ENCODE assay signal across 31 mouse cellular contexts in genomic region chr5:21363343-21363742, GRCm38 (mm10).
"Had no signal": no experiment of that assay in that cellular context is flagged by ENCODE, and none has a peak within 500 bp of the region (broad histone marks: within the 10 kb centered on the region; RNA-seq: fewer than 3 reads in every experiment).

No protein-coding gene starts in this region.

- H3K4me2 ChIP-seq: limb, embryonic 12.5 days; limb, embryonic 13.5 days; limb, embryonic 15.5 days; liver, embryonic 11.5 days; liver, embryonic 12.5 days; liver, embryonic 13.5 days; liver, embryonic 15.5 days; lung, embryonic 14.5 days; lung, embryonic 15.5 days; midbrain, embryonic 11.5 days; midbrain, embryonic 12.5 days; midbrain, embryonic 13.5 days; midbrain, embryonic 15.5 days; neural tube, embryonic 12.5 days; neural tube, embryonic 13.5 days had no signal

- H3K27me3 ChIP-seq: limb, embryonic 12.5 days; limb, embryonic 13.5 days; limb, embryonic 15.5 days; liver, embryonic 12.5 days; liver, embryonic 13.5 days; liver, embryonic 15.5 days; lung, embryonic 15.5 days; megakaryocyte, embryonic 14.5 days; midbrain, embryonic 12.5 days; midbrain, embryonic 13.5 days; midbrain, embryonic 15.5 days; neural tube, embryonic 12.5 days; neural tube, embryonic 13.5 days had no signal

- DNase-seq: left cerebral cortex, postnatal 4 days; liver, embryonic 13.5 days; liver, postnatal 0 days; lung, adult 18-20 months; lung, adult 2 months; lung, embryonic 14.5 days; lung, postnatal 10 days; lung, postnatal 14 days; lung, postnatal 36 days; lung, postnatal 4 days had no signal

- H3K4me1 ChIP-seq: limb, embryonic 10.5 days; limb, embryonic 12.5 days; limb, embryonic 13.5 days; limb, embryonic 15.5 days; liver, embryonic 12.5 days; liver, embryonic 13.5 days; liver, embryonic 15.5 days; lung, embryonic 15.5 days; midbrain, embryonic 12.5 days; midbrain, embryonic 13.5 days; midbrain, embryonic 15.5 days; neural tube, embryonic 12.5 days; neural tube, embryonic 13.5 days had no signal

- H3K27ac ChIP-seq: limb, embryonic 10.5 days; limb, embryonic 12.5 days; limb, embryonic 13.5 days; limb, embryonic 15.5 days; liver, embryonic 12.5 days; liver, embryonic 13.5 days; liver, embryonic 14.5 days; liver, embryonic 15.5 days; lung, embryonic 15.5 days; macrophage; midbrain, embryonic 10.5 days; midbrain, embryonic 12.5 days; midbrain, embryonic 13.5 days; midbrain, embryonic 15.5 days; neural tube, embryonic 12.5 days; neural tube, embryonic 13.5 days had no signal

- H3K9ac ChIP-seq: limb, embryonic 12.5 days; limb, embryonic 13.5 days; limb, embryonic 15.5 days; liver, embryonic 12.5 days; liver, embryonic 13.5 days; liver, embryonic 14.5 days; liver, embryonic 15.5 days; liver, postnatal 0 days; lung, embryonic 14.5 days; lung, embryonic 15.5 days; midbrain, embryonic 12.5 days; midbrain, embryonic 13.5 days; midbrain, embryonic 15.5 days; neural tube, embryonic 12.5 days; neural tube, embryonic 13.5 days had no signal

- ATAC-seq: liver, embryonic 12.5 days; liver, postnatal 0 days; lung, postnatal 0 days; midbrain, embryonic 13.5 days; midbrain, embryonic 15.5 days; midbrain, embryonic 16.5 days had no signal

- H3K9me3 ChIP-seq: limb, embryonic 10.5 days; limb, embryonic 12.5 days; limb, embryonic 13.5 days; limb, embryonic 15.5 days; liver, embryonic 12.5 days; liver, embryonic 13.5 days; liver, embryonic 15.5 days; lung, embryonic 15.5 days; midbrain, embryonic 10.5 days; midbrain, embryonic 12.5 days; midbrain, embryonic 13.5 days; midbrain, embryonic 15.5 days; neural tube, embryonic 12.5 days; neural tube, embryonic 13.5 days had no signal

- H3K36me3 ChIP-seq: limb, embryonic 10.5 days; limb, embryonic 12.5 days; limb, embryonic 13.5 days; limb, embryonic 15.5 days; liver, embryonic 12.5 days; liver, embryonic 13.5 days; liver, embryonic 15.5 days; lung, embryonic 15.5 days; midbrain, embryonic 10.5 days; midbrain, embryonic 12.5 days; midbrain, embryonic 13.5 days; midbrain, embryonic 15.5 days; neural tube, embryonic 12.5 days; neural tube, embryonic 13.5 days had no signal

- H3K4me3 ChIP-seq: limb, embryonic 10.5 days; limb, embryonic 12.5 days; limb, embryonic 13.5 days; limb, embryonic 15.5 days; liver, embryonic 12.5 days; liver, embryonic 13.5 days; liver, embryonic 15.5 days; lung, embryonic 15.5 days; megakaryocyte, embryonic 14.5 days; midbrain, embryonic 10.5 days; midbrain, embryonic 12.5 days; midbrain, embryonic 13.5 days; midbrain, embryonic 15.5 days; myocyte; neural tube, embryonic 12.5 days; neural tube, embryonic 13.5 days had no signal
